ENCODE assay signal across 11 mouse cellular contexts in genomic region chr9:108806831-108807230, GRCm38 (mm10). TPM values are rescaled to one million over a fixed set of nuclear protein-coding genes. Genes with fewer than 3 reads are reported as not detected.
A peak's percentile ranks its signal among the peaks of the same experiment; 100 is the strongest.
DNase-seq lines count a peak whose midpoint lies in the region; ATAC-seq and TF ChIP-seq lines count a peak whose summit lies in the region.
"Had no signal": no experiment of that assay in that cellular context is flagged by ENCODE, and none has a peak within 500 bp of the region (broad histone marks: within the 10 kb centered on the region; RNA-seq: fewer than 3 reads in every experiment).

No protein-coding gene starts in this region.

- peaks cover 23% of the 10 kb centered on the region for H3K4me1 ChIP-seq in hindbrain, embryonic 13.5 days (replicated peaks)
- peaks cover 15% of the 10 kb centered on the region for H3K4me1 ChIP-seq in hindbrain, embryonic 14.5 days (replicated peaks; ENCODE audit: control insufficient read depth, insufficient read depth, low read length)
- peaks cover 16 to 42% of the 10 kb centered on the region in 2 experiments for H3K4me1 ChIP-seq in heart, embryonic 14.5 days (ENCODE audit: control insufficient read depth in 2 of 2, insufficient read depth in 2 of 2, low read length in 2 of 2)
- H3K4me1 ChIP-seq in liver, postnatal 0 days (ENCODE audit: insufficient read depth) = peaks cover 36% of the 10 kb centered on the region

- no peaks in the 10 kb centered on the region for H3K9me3 ChIP-seq in hindbrain, embryonic 13.5 days
- no peaks in the 10 kb centered on the region for H3K9me3 ChIP-seq in hindbrain, embryonic 14.5 days (ENCODE audit: control insufficient read depth, low read length)
- no peaks in the 10 kb centered on the region for H3K9me3 ChIP-seq in heart, embryonic 14.5 days (ENCODE audit: control insufficient read depth, low read length)
- H3K9me3 ChIP-seq in liver, postnatal 0 days (ENCODE audit: low read length) = no peaks in the 10 kb centered on the region

- H3K4me2 ChIP-seq in hindbrain, embryonic 13.5 days = no peak overlapping the region
- H3K4me2 ChIP-seq in hindbrain, embryonic 14.5 days (replicated peaks) = no peak overlapping the region
- H3K4me2 ChIP-seq in heart, embryonic 14.5 days (ENCODE audit: low read length) = no peak overlapping the region
- peak overlapping the region; percentile 81; the same call in 1 of the 2 replicates for H3K4me2 ChIP-seq in liver, postnatal 0 days (ENCODE audit: low read depth, low read length)

- no peak for TF ChIP-seq EP300 in liver, postnatal 0 days (IDR thresholded peaks at IDR 0.05; ENCODE audit: low read depth)

- H3K9ac ChIP-seq in hindbrain, embryonic 13.5 days = no peak overlapping the region
- H3K9ac ChIP-seq in hindbrain, embryonic 14.5 days = no peak overlapping the region
- H3K9ac ChIP-seq in heart, embryonic 14.5 days (ENCODE audit: low read length) = no peak overlapping the region
- H3K9ac ChIP-seq in liver, postnatal 0 days (replicated peaks) = no peak overlapping the region

- TF ChIP-seq CTCF in liver, postnatal 0 days (IDR thresholded peaks at IDR 0.05; ENCODE audit: low read depth) = no peak
- TF ChIP-seq CTCF in left cerebral cortex, adult 2 months (IDR thresholded peaks at IDR 0.05) = no peak

- no peak for DNase-seq in hindbrain, embryonic 14.5 days (ENCODE audit: low spot score)
- no peak for DNase-seq in liver, postnatal 0 days
- no peak for DNase-seq in left cerebral cortex, adult 2 months (ENCODE audit: extremely low spot score in 1 of 2, low spot score in 2 of 2)
- no peak for DNase-seq in left cerebral cortex, postnatal 4 days
- no peak for DNase-seq in embryo, embryonic 10 days (ENCODE audit: low spot score)
- DNase-seq: layer of hippocampus, adult 9-11 months; spleen, adult 18-20 months had no signal

- H3K27me3 ChIP-seq in hindbrain, embryonic 13.5 days = no peaks in the 10 kb centered on the region
- H3K27me3 ChIP-seq in hindbrain, embryonic 14.5 days (ENCODE audit: control insufficient read depth, insufficient read depth, low read length) = no peaks in the 10 kb centered on the region
- H3K27me3 ChIP-seq in heart, embryonic 14.5 days (ENCODE audit: control insufficient read depth, insufficient read depth, low read length) = no peaks in the 10 kb centered on the region
- no peaks in the 10 kb centered on the region for H3K27me3 ChIP-seq in liver, postnatal 0 days (ENCODE audit: insufficient read depth, low read length)

- intact Hi-C loops in left cerebral cortex, adult 2 months (cut with DNase I) = no loop called here
- intact Hi-C loops in left cerebral cortex, postnatal 4 days (cut with DNase I) = no loop called here

- H3K27ac ChIP-seq in hindbrain, embryonic 13.5 days = 0 out of 2 replicates have a peak overlapping the region, but pooled peaks have one; percentile 0
- H3K27ac ChIP-seq in hindbrain, embryonic 14.5 days = no peak overlapping the region
- H3K27ac ChIP-seq in heart, embryonic 14.5 days (replicated peaks in 1 of 2; ENCODE audit: control insufficient read depth in 1 of 2, insufficient read depth in 1 of 2, low read depth in 2 of 2, low read length in 2 of 2) = peak overlapping the region; percentile 41 to 74; a peak in 2 of 4 replicates
- peak overlapping the region; percentile 88 for H3K27ac ChIP-seq in liver, postnatal 0 days (ENCODE audit: low read depth)
- no peak overlapping the region for H3K27ac ChIP-seq in left cerebral cortex, adult 2 months

- WGBS in hindbrain, embryonic 13.5 days = 94% methylated on average over 1 of the region's 1 CpGs
- WGBS in hindbrain, embryonic 14.5 days = 88% methylated on average over 1 of the region's 1 CpGs
- 46% methylated on average over 1 of the region's 1 CpGs for WGBS in heart, embryonic 14.5 days
- 71% methylated on average over 1 of the region's 1 CpGs for WGBS in liver, postnatal 0 days (ENCODE audit: insufficient replicate concordance)

- ATAC-seq in hindbrain, embryonic 13.5 days (ENCODE audit: low FRiP score) = no peak
- ATAC-seq in hindbrain, embryonic 14.5 days (ENCODE audit: low FRiP score) = no peak
- ATAC-seq in erythroid progenitor cell, adult 5-6 weeks (replicated peaks; ENCODE audit: low FRiP score, poor library complexity, severe bottlenecking) = peak; percentile 46
- no peak for ATAC-seq in heart, embryonic 14.5 days (ENCODE audit: insufficient number of reproducible peaks, insufficient read depth, low FRiP score, low read depth)
- ATAC-seq in liver, postnatal 0 days = no peak
- ATAC-seq: lung, postnatal 0 days had no signal

- no peak overlapping the region for H3K4me3 ChIP-seq in hindbrain, embryonic 13.5 days
- no peak overlapping the region for H3K4me3 ChIP-seq in hindbrain, embryonic 14.5 days (replicated peaks; ENCODE audit: low read length)
- H3K4me3 ChIP-seq in heart, embryonic 14.5 days (ENCODE audit: control insufficient read depth in 1 of 2, insufficient read depth in 1 of 2, low read depth in 1 of 2, low read length in 2 of 2) = no peak overlapping the region
- no peak overlapping the region for H3K4me3 ChIP-seq in liver, postnatal 0 days (ENCODE audit: low read depth, low read length)
- no peak overlapping the region for H3K4me3 ChIP-seq in left cerebral cortex, adult 2 months

- peaks cover 63% of the 10 kb centered on the region for H3K36me3 ChIP-seq in hindbrain, embryonic 13.5 days
- peaks cover 75% of the 10 kb centered on the region for H3K36me3 ChIP-seq in hindbrain, embryonic 14.5 days (replicated peaks; ENCODE audit: control insufficient read depth, insufficient read depth)
- peaks cover 63% of the 10 kb centered on the region for H3K36me3 ChIP-seq in heart, embryonic 14.5 days (ENCODE audit: control insufficient read depth, insufficient read depth, low read length)
- peaks cover 56% of the 10 kb centered on the region for H3K36me3 ChIP-seq in liver, postnatal 0 days (replicated peaks; ENCODE audit: insufficient read depth, low read length)

RNA-seq across cellular contexts. Expression of gene Nckipsd, which starts 1.3 kb away (rescaled TPM):
- 25.9 and 30.7 TPM in 2 replicates for polyA plus RNA-seq in hindbrain, embryonic 13.5 days (2015; fragmentation: Nextera tagmentation; extraction: Ambion mirVana)
- polyA plus RNA-seq in hindbrain, embryonic 14.5 days (2014; fragmentation: Nextera tagmentation; extraction: Ambion mirVana) = 28.5 and 29.6 TPM in 2 replicates
- total RNA-seq in erythroid progenitor cell, adult 5-6 weeks (2015; ENCODE audit: low replicate concordance) = 2.9 and 6.1 TPM in 2 replicates
- total RNA-seq in erythroid progenitor cell, adult 5-6 weeks (2017; ENCODE audit: low replicate concordance) = 9.8 and 20.6 TPM in 2 replicates
- 8.5 and 10.5 TPM in 2 replicates for polyA plus RNA-seq in heart, embryonic 14.5 days (2014; fragmentation: Nextera tagmentation; extraction: Ambion mirVana)
- polyA plus RNA-seq in liver, postnatal 0 days (2015; fragmentation: Nextera tagmentation; extraction: Ambion mirVana) = 4.5 TPM in 2 replicates
- total RNA-seq in left cerebral cortex, adult 2 months (2021) = 10 to 100 TPM; 64.7 to 68.0 TPM
- total RNA-seq in left cerebral cortex, postnatal 4 days (2021) = 10 to 100 TPM; 28.9 to 35.9 TPM

RNA-seq across cellular contexts. Expression of gene Celsr3, which starts 19.3 kb away (rescaled TPM):
- 13.8 and 14.3 TPM in 2 replicates for polyA plus RNA-seq in hindbrain, embryonic 13.5 days (2015; fragmentation: Nextera tagmentation; extraction: Ambion mirVana)
- 15.4 and 16.0 TPM in 2 replicates for polyA plus RNA-seq in hindbrain, embryonic 14.5 days (2014; fragmentation: Nextera tagmentation; extraction: Ambion mirVana)
- 2.9 and 4.3 TPM in 2 replicates for total RNA-seq in erythroid progenitor cell, adult 5-6 weeks (2015; ENCODE audit: low replicate concordance)
- total RNA-seq in erythroid progenitor cell, adult 5-6 weeks (2017; ENCODE audit: low replicate concordance) = 0.51 and 0.61 TPM in 2 replicates
- 0.01 and 0.12 TPM in 2 replicates for polyA plus RNA-seq in heart, embryonic 14.5 days (2014; fragmentation: Nextera tagmentation; extraction: Ambion mirVana)
- polyA plus RNA-seq in liver, postnatal 0 days (2015; fragmentation: Nextera tagmentation; extraction: Ambion mirVana) = 0.09 and 0.23 TPM in 2 replicates
- total RNA-seq in left cerebral cortex, adult 2 months (2021) = 10 to 100 TPM; 65.1 to 75.0 TPM
- 100 to 1,000 TPM; 103 to 112 TPM for total RNA-seq in left cerebral cortex, postnatal 4 days (2021)

RNA-seq across cellular contexts. Expression of gene Ip6k2, which starts 23.2 kb away (rescaled TPM):
- polyA plus RNA-seq in hindbrain, embryonic 13.5 days (2015; fragmentation: Nextera tagmentation; extraction: Ambion mirVana) = 222 and 228 TPM in 2 replicates
- polyA plus RNA-seq in hindbrain, embryonic 14.5 days (2014; fragmentation: Nextera tagmentation; extraction: Ambion mirVana) = 202 and 238 TPM in 2 replicates
- 16.2 and 32.7 TPM in 2 replicates for total RNA-seq in erythroid progenitor cell, adult 5-6 weeks (2015; ENCODE audit: low replicate concordance)
- total RNA-seq in erythroid progenitor cell, adult 5-6 weeks (2017; ENCODE audit: low replicate concordance) = 32.5 and 80.9 TPM in 2 replicates
- 45.0 and 45.6 TPM in 2 replicates for polyA plus RNA-seq in heart, embryonic 14.5 days (2014; fragmentation: Nextera tagmentation; extraction: Ambion mirVana)
- polyA plus RNA-seq in liver, postnatal 0 days (2015; fragmentation: Nextera tagmentation; extraction: Ambion mirVana) = 12.4 and 18.6 TPM in 2 replicates
- 100 to 1,000 TPM; 143 to 164 TPM for total RNA-seq in left cerebral cortex, adult 2 months (2021)
- total RNA-seq in left cerebral cortex, postnatal 4 days (2021) = 100 to 1,000 TPM; 188 to 206 TPM

RNA-seq across cellular contexts. Expression of gene Slc26a6, which starts 46.3 kb away (rescaled TPM):
- 15.1 and 16.1 TPM in 2 replicates for polyA plus RNA-seq in hindbrain, embryonic 13.5 days (2015; fragmentation: Nextera tagmentation; extraction: Ambion mirVana)
- polyA plus RNA-seq in hindbrain, embryonic 14.5 days (2014; fragmentation: Nextera tagmentation; extraction: Ambion mirVana) = 19.1 and 21.5 TPM in 2 replicates
- total RNA-seq in erythroid progenitor cell, adult 5-6 weeks (2015; ENCODE audit: low replicate concordance) = not detected in 2 replicates
- not detected in 2 replicates for total RNA-seq in erythroid progenitor cell, adult 5-6 weeks (2017; ENCODE audit: low replicate concordance)
- polyA plus RNA-seq in heart, embryonic 14.5 days (2014; fragmentation: Nextera tagmentation; extraction: Ambion mirVana) = 7.6 and 8.7 TPM in 2 replicates
- polyA plus RNA-seq in liver, postnatal 0 days (2015; fragmentation: Nextera tagmentation; extraction: Ambion mirVana) = 2.4 TPM in 2 replicates
- 10 to 100 TPM; 17.1 to 17.8 TPM for total RNA-seq in left cerebral cortex, adult 2 months (2021)
- total RNA-seq in left cerebral cortex, postnatal 4 days (2021) = 10 to 100 TPM; 22.8 to 27.4 TPM

Comparison
In these comparisons a context has a peak if more than half of its experiments do, and no peak if none do; other contexts are left out.
1. H3K27ac ChIP-seq: peak in hindbrain, embryonic 13.5 days (single experiment), heart, embryonic 14.5 days (2 of 2) and liver, postnatal 0 days (single experiment); none in hindbrain, embryonic 14.5 days (single experiment) and left cerebral cortex, adult 2 months (single experiment).
2. RNA of gene Celsr3, which starts 19.3 kb away (polyA plus RNA-seq): 15.4 to 16.0 TPM in hindbrain, embryonic 14.5 days and 13.8 to 14.3 TPM in hindbrain, embryonic 13.5 days; 0.09 to 0.23 TPM in liver, postnatal 0 days and 0.01 to 0.12 TPM in heart, embryonic 14.5 days; every median in the first group is over 10 times any median in the second.